Mouse (Mus musculus): ENCODE measurements around the gene Akirin2.
"Not testable (repeated sequence)": the region's sequence is repeated elsewhere in the genome, so short reads cannot be mapped to it uniquely, and the experiment has no call there.

Gene Akirin2

DNA sequence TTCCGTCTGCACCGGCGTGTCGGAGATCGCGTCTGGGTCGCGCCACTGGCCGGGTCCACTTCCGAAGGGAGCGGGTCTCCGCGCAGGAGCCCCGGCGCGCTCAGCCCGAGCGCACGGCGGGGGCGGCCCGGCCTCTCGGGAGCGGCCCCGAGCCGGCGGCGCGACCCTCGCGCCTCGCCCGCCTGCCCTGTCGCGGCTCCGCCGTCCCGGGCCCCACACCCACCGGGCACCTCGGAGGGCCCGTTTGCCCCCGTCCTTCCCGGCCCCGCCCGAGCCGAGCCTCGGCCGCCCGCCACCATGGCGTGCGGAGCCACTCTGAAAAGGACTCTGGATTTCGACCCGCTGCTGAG lies at the start of gene Akirin2:
Gene Akirin2, plus strand, starts transcription at position 190 of the 350 bp plus-strand sequence.
- no peak for DNase-seq

DNA sequence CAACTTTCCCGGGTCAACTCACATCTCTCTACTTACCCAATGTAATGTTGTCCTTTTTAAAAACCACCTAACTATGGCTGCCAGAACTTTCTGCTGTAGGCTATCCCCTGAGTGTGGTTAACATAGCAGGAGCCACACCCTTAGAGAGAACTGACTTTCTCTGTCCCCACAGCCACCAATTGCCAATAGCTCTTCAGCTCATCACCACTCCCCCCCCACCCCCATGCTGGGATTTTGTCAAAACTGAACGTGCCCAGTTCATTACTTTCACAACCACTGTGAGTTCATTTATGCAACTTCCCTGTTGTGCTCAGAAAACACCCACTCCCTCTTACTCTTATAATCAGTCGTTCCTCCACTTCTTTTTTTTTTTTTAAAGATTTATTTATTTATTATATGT lies 40.4 kb upstream of the Akirin2 start:
- DNase-seq = no peak

DNA sequence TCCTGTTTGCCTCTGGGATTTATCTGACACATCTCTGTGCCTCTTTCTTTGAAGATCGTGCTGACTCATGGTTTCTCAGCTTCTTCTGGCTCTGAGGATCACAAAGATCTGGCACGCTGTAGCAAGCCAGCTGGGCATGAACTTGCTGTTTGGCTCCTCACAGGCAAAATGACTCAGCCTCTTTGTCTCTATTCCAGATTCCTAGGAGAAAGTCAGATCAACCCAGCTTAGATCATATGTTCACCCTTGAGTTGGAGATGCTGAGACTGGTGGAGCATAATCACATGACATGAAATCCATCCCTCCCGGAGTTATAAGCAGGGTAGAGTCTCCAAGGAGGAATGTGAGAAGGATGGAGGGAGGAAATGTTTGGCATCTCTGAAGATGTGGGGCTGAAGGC lies 27.9 kb upstream of the Akirin2 start:
- no peak for DNase-seq

DNA sequence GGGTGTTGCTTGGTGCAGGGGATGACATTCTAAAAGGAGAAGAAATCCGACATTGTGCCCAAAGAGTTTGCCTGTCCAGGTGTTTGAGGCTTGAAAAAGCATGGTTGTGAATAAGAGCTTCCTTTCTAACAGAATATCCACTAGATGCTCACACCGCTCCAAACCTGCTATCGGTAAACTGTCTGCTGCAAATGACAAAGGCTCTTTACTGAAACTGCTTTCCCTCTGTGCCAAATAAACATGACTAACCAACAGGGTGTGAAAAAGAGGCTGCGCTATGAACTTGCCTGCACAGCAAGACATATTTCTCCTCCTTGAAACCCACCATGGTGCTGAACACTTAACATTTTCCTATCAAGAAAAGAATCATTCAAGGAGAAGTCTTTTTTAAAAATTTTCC lies 27.2 kb upstream of the Akirin2 start:
- DNase-seq = no peak

DNA sequence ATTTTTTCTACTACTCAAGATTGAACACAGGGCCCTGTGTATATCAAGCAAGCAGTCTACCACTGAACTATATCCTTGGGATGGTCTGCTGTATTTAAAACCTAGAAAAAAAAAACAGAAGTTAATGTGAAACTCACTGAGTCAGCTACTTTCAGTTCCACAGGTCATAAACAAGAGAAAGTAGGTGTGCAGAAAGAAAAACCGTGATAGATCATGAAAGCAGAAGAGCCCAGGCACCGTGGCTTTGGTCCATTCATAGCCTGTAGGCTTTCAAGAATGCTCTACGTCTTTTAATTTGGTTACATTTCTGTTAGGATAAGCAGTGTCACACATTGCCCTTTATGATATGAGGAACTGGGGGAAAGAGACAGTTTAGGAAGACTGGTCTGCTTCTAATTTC lies 24.0 kb upstream of the Akirin2 start:
- no peak for DNase-seq

DNA sequence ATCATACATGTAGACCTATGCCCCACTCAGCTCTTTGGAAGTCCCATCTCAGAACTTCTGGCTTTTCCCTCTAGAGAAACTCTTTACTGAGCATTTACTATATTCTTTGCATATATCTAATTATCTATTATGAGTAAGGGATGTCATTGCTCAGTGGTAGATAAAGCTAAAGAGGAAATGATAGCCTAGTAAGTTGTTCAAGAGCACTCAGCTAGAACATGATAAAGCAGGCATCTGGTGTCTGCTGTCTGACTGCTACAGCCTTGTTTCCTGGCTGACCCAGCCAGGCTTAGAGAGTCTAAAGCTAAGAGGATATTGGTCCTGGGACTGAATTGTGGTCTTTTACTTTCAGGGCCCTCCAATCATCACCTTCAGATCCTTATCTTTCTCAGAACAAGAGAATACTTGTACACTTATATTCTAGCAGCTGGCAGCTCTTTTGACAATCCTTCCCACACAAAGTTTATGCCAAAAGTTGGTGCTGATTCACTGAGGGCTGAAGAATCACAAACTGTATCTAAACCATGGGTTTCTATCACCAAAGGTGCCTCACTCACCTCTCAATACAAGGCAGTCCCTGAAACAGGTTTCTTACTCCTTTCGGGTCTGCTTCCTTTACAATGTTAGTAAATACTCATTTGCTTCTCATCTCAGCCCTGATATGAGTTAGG lies 22.2 kb upstream of the Akirin2 start:
- DNase-seq = no peak

DNA sequence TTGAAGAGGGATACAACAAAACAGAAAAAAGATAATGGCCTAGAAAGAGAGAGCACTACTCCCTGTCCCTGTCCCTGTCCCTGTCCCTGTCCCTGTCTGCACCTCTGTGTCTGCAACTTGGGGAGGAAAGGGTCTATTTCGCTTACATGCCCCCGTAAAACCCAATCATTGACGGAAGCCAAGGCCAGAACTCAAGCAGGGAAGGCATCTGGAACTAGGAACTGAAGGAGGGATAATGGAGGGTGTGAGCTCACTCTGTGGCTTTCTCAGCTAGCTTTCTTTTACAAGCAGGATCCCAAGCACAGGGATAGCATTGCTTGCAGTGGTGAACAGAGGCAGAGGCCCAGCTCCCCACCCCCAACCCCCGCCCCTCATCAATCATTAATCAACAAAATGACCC lies 21.4 kb upstream of the Akirin2 start:
- DNase-seq = no peak

DNA sequence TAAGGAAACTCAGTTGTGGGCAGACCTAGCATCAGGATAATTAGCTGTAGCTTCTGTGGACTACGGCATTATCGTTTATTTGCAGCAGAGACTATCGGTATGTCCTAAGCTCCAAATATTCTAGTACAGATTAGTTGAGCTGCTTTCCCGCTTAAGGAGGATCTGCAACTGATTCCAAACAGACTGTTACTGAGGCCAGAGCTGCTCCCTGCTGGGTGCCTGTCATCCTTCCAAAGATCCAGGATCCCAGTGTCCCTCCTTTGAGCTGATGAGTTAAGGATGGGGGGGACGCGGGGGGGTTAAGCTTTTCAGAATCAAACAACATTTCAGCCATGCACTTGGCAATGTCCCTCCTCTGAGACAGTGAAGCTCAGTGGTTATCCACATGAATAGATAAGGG lies 20.8 kb upstream of the Akirin2 start:
- DNase-seq = no peak

DNA sequence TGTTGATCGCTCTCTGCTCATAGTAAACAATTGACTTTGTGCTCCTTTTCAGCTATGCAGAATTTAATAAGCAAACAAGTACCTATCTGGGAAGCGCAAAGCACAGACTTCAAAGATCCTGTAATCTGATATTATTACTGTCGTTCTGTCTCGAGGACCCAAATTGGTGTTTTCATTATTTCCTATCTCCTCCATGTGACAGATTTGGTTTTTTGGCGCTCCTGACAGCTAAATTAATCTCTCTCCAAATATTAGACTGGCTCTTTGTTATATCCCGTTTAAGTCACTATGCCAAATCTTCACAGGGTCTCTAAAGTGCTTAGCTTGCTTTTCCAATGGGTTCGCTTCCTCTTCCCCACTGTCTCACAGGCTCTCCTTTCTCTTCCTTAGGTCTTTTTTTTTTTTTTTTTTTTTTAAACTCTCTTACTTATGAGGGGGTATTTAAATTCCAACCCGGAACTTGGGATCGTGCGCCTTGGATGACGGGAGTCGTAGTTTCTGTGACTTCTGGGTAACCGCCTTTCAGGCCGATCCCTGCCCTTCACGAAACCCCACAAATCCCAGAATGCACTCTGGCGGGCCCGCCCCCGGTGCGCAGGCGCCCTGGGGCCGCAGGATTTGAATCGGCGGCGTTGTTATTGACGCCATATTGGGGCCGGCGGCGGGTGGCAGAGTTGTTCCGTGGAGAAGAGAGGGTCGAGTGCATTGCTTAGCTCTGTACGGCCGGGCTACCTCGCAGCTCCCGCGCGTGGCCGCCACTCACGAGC lies 573 bp upstream of the Akirin2 start:
- peak; percentile 99 for DNase-seq

DNA sequence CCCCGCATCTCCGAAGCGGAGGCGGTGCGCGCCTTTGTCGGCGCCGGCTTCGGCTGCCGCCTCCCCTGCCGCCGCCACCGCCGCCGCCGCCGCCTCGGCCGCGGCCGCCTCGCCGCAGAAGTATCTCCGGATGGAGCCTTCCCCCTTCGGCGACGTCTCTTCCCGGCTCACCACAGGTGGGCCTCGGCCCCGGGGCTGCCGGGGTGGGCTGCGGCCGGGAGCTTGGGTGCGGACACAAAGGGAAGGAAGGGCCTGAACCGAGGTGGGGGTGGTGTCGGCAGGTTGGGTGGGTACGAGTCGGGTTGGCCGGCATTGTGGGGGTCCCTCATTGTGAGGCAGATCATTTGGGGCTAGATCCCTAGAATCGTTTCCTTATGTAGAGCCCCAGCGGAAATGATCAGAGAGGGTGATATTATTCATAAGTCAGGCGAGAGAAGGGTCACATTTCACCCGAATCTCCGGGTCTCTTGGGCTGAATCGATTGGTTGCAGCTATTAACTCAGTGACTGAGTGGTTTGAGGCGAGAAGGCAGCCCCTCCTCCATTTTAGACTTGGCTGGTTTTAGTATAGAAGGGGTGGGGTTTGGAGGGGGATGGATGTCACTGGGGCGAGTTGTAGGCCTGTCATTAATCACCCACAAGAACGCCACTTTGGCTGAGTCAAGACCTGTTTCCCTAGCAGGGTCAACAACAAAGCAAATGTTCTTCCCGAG lies 517 bp downstream of the Akirin2 start:
- peak; percentile 80 for DNase-seq

DNA sequence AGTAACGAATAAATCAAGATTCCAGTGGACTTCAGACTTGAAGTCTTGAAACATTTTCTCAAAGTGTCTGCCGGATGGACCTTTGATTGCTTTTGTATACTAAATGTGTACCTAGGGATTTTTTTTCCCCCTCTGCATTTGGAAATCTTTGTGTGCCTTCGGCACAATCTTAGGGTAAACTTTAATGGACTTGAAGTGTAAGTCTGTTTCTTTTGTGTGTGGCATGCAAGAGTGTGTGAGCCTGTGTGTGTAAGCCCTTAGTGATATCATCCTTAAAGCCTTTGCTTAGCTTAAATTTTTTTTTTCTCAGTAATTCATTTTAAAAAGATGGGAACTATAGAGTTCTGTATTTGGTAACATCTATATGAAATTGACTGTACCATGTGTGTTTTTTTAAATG lies 1.2 kb downstream of the Akirin2 start:
- DNase-seq = no peak

DNA sequence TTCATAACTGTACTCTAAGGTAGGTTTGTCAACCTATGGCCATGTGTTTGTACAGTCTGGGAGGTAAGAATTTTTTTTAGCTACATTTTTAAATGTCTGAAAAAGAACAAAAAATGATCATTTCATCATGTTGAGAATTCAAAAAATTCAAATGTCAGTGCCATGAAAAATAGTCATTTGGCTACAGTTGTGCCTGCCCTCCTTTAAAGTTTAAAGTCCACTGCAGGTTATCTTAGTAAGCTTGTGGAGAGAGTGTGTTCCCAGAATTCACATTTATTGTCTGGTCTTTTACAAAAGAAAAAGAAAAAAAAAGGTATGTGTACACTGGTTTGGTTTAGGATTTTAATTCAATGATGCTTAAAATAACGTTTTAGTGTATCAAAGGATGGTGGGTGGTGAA lies 3.9 kb downstream of the Akirin2 start:
- peak; percentile 37 for DNase-seq

DNA sequence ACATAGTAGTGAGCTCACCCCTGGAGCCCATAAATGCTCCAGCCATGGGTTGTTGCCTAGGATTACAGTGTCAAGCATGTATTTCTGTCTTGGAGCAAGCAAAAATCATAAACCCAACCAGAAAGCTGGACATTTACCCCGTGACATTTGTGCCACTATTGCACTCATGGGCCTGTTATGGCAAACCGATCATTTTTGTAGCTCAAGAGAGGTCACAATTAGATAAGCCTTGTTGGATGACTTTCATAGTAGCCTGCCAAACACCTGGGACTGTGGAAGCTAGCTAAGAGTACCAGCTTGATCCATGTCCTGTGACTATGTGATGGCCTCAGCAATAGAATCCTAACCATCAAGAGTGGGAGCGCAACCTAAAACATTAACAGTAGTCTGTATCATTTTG lies 4.9 kb downstream of the Akirin2 start:
- peak; percentile 11 for DNase-seq

DNA sequence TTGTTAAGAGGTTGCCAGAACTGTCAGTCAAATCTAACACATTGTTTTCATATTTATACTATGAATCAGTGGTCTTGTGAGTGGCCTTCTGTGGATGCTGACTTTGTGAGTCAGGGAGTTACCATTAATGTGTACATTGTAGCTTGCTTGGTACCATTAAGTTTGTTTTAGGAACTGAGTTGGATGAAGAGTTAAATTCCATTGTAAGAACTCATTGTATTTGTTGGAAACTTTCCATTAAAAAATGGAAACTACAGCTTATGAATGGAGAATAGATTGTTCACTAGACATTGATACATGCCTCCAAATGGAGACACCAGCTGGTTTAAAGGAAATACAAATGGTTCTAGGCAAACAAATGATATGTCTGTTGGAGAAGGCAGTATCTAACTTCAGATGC lies 5.4 kb downstream of the Akirin2 start:
- DNase-seq = peak; percentile 2

DNA sequence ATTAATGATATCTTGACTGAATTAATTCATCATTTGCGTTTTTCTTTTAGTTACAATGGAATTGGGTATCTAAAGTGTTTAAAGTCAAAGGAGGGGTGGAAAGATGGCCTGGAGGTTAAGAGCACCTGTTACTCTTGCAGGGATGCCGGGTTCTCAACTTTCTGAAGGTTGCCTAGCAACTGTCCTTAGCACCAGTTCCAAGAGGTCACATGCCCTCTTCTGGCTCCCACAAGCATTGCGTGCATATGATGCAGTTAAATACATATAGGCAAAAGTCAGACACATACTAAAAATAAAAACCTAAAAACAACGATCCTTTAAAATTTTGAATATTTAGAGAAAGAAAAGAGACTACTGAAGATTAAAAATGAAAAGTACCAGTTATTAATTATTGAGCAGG lies 10.2 kb downstream of the Akirin2 start:
- peak; percentile 52 for DNase-seq

DNA sequence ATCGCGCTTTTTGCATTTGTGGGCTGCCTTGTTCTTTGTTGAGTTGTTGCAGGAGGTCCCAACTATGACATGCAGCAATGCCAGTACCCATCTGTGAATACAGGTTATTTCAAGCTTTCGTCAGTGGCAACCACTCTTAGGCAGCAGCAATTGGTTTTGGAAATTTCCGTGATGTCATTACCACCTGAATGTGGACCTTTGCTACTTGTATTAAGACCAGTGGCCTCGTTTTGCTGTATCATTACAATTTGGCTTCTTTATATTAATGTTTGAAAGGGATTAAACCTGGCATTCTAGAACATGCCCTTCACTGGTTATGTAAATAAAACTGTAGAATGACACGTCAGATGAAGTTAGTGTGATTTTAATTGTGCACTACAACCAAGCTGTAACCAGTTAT lies 15.5 kb downstream of the Akirin2 start:
- DNase-seq = peak; percentile 54

DNA sequence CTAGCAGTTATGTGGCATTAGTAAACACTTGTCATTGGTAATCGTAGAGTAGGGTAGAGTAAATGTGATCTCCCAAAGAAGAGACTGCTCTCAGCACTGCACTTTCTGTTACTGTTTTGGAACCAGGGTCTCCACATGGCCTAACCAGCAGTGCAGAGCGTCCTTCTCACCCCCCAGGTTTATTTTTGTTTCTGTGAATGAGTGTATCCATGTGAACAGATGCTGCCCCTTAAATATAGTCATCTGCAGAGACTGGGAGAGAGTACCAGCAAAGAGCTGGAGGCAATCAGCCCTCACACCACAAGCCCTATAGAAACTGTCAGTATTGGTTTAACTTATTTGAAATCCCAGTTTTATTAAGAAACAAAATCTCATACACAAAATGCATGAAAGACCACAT lies 22.1 kb downstream of the Akirin2 start:
- DNase-seq = no peak

DNA sequence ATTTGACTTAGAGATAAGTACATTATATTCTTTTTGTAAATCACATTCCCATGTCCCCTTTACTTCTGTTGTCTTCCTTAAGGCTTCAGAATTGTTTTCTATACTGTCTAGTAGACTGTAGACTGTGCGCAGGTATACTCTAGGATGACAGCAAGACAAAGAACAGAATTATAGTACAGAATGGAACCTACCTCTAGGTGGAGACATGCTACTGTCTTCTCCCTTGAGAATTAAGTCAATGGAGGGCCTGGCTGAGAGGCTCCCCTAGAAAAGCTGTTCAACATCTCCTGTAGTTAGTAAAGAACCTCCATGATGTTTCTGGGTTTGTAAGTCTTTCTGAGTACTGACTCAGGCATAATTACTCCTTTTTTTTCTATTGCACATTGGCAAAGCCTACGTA lies 26.3 kb downstream of the Akirin2 start:
- no peak for DNase-seq

DNA sequence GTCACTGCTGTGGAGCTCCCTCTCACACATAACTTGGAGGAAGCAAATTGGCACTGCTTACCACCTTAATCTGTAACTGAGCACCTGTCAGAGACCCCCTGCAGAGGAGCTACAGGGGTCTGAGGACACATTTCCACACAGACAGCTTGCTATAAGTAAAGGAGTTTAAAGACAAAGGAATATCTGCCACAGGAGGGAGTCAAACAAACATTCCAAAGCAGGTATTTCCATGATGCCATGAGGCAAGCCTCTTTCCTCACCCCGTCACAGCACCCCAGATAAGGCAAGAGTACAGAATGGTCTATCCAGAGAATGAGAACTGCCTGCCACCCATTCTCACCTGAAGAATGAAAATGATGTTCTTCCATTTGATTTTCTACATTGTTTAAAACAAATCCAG lies 28.5 kb downstream of the Akirin2 start:
- no peak for DNase-seq

DNA sequence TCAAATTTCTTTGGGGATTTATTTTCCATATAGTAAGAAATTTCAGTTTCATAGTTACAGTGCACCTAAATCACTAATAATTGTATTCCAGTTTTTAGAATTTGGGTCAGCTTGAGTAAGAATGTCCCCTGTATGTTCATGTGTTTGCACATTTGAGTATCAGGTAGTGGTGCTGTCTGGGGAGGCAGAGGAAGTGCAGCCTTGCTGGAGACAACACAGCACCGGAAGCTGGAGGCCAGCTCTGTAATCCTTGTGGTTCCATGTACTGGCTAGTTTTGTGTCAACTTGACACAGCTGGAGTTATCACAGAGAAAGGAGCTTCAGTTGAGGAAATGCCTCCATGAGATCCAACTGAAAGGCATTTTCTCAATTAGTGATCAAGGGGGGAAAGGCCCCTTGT lies 30.8 kb downstream of the Akirin2 start:
- DNase-seq = not testable (repeated sequence)

DNA sequence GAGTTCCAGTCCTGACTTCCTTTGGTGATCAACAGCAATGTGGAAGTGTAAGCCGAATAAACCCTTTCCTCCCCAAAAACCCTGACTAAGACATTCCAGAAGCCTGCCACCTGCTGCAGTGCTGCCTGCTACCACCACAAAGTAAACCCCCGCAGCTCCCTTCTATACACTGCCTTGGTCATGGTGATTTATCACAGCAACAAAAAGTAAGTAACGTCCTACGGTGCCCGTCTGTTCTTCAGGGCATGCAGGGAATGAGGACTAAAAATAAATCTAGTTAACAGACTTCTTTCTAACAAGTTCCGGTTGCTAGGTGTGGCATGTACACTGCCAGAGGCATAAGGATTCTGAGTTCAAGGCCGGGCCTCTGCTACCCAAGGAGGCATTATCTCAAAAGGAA lies 31.3 kb downstream of the Akirin2 start:
- DNase-seq = no peak

DNA sequence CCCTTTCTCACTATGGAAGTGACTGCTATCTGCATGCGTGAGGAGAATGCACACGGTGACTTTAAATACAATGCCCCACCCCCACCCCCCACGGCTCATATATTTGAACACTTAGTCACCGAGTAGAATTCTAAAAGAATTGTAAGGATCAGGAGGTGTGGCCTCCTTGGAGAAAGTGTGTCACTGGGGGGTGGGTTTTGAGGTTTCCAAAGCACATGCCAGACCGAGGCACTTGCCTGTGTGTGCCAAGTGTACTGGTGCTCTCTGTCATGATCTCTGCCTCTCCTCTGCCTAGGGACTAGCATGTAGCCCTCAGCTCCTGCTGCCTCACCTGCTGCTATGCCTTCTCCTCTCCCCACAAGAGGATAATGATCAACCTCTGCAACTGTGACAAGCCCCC lies 31.7 kb downstream of the Akirin2 start:
- DNase-seq = no peak

DNA sequence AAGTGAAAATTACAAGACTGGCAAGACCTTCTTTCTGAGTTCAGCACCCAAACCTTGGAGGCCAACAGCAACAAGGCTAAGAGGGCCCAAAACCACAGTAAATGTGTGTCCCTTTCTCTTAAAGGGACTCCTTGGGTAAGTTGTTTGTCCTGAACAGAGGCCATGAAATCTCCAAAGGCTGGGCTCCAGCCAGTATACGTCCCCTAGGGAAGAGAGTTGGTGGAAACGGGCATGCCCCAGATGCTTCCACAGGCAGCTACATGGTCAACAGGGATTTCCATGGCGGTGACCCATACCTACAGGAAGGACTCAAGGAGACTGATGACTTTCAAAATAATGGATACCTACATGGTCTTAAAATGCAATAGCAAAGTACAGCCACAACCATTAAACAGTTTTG lies 32.7 kb downstream of the Akirin2 start:
- no peak for DNase-seq

DNA sequence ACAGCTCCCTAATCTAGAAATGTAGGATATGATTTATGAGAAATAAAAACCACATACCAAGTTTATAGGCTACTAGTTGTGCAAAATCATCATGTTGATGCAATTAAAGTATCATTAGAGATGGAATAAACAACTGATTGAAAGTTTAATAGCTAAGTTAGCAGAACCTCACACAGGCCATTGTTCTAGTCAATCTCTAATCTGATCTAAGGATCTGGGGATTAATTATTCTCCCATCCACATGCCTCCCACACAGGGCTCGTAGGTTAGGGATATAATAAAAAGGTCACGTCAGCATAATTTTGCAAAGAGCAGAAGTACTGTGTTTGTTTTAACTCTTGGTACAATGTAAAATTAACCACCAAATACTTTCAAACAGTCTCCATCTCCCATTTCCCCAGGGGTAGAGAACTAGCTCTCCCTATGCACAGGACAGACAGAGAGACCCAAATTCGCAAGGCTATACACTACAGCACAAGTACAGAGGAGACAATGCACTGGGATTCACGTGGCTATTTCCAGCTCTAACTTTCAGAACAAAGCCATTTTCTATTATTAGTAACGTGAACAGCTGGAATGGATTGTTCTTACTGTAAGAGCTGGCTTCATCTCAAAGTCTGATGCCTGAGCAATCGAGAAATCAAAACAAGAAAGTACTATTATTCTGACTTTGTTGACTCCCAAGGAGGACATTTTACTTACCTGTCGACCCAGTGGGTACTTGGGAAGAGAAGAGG lies 34.3 kb downstream of the Akirin2 start:
- peak; percentile 78 for DNase-seq

Data from kidney, adult 9 months (tissue).